ENCODE assay signal across 8 mouse cellular contexts in genomic region chr19:47658914-47659535, GRCm38 (mm10). TPM values are rescaled to one million over a fixed set of nuclear protein-coding genes. Genes with fewer than 3 reads are reported as not detected.
A peak's percentile ranks its signal among the peaks of the same experiment; 100 is the strongest.
DNase-seq lines count a peak whose midpoint lies in the region; ATAC-seq and TF ChIP-seq lines count a peak whose summit lies in the region.

No protein-coding gene starts in this region.

- H3K36me3 ChIP-seq in hindbrain, postnatal 0 days (ENCODE audit: insufficient read depth, low read length) = no peaks in the 10 kb centered on the region
- H3K36me3 ChIP-seq in midbrain, embryonic 14.5 days (ENCODE audit: control insufficient read depth, insufficient read depth, low read length) = no peaks in the 10 kb centered on the region
- no peaks in the 10 kb centered on the region for H3K36me3 ChIP-seq in testis, adult 2 months (ENCODE audit: control insufficient read depth, insufficient read depth, low read length)

- H3K9me3 ChIP-seq in hindbrain, postnatal 0 days (ENCODE audit: low read length) = no peaks in the 10 kb centered on the region
- no peaks in the 10 kb centered on the region for H3K9me3 ChIP-seq in midbrain, embryonic 14.5 days (ENCODE audit: control insufficient read depth, low read length)

- ATAC-seq in hindbrain, postnatal 0 days = peak; percentile 82
- ATAC-seq in midbrain, embryonic 14.5 days (ENCODE audit: low FRiP score, low TSS enrichment) = no peak

- no peak overlapping the region for H3K4me3 ChIP-seq in hindbrain, postnatal 0 days (ENCODE audit: low read length)
- no peak overlapping the region for H3K4me3 ChIP-seq in midbrain, embryonic 14.5 days (replicated peaks; ENCODE audit: low read depth, low read length)
- H3K4me3 ChIP-seq in testis, adult 2 months (ENCODE audit: control insufficient read depth, low read depth, low read length) = no peak overlapping the region

- TF ChIP-seq POLR2A in testis, adult 2 months (IDR thresholded peaks at IDR 0.05; ENCODE audit: control insufficient read depth, low read depth, low read length) = no peak

- H3K4me1 ChIP-seq in hindbrain, postnatal 0 days (ENCODE audit: insufficient read depth, low read length) = no peaks in the 10 kb centered on the region
- peaks cover 7% of the 10 kb centered on the region; the same call in 1 of the 2 replicates for H3K4me1 ChIP-seq in midbrain, embryonic 14.5 days (ENCODE audit: control insufficient read depth, insufficient read depth, low read length)
- no peaks in the 10 kb centered on the region for H3K4me1 ChIP-seq in testis, adult 2 months (ENCODE audit: control insufficient read depth, insufficient read depth, low read length)

- peak overlapping the region; percentile 8; the same call in 1 of the 2 replicates for H3K4me2 ChIP-seq in hindbrain, postnatal 0 days (ENCODE audit: low read depth, low read length)
- H3K4me2 ChIP-seq in midbrain, embryonic 14.5 days (ENCODE audit: low read length) = no peak overlapping the region

- intact Hi-C loops in left cerebral cortex, postnatal 36 days (cut with DNase I) = loop anchor here (2.0 to 10.0 kb wide), 2 partner anchors 162 to 276 kb away; partner anchors contain the start of gene Cfap58

- TF ChIP-seq CTCF in hindbrain, postnatal 0 days (IDR thresholded peaks at IDR 0.05; ENCODE audit: low read depth) = peak; percentile 82
- peak; percentile 63; the same call in 1 of the 2 replicates for TF ChIP-seq CTCF in testis, adult 2 months (IDR thresholded peaks at IDR 0.05; ENCODE audit: control insufficient read depth, insufficient read depth, insufficient replicate concordance, low read depth, low read length)

- H3K27me3 ChIP-seq in hindbrain, postnatal 0 days (ENCODE audit: insufficient read depth, low read length) = no peaks in the 10 kb centered on the region
- no peaks in the 10 kb centered on the region for H3K27me3 ChIP-seq in midbrain, embryonic 14.5 days (ENCODE audit: control insufficient read depth, insufficient read depth, low read length)
- no peaks in the 10 kb centered on the region for H3K27me3 ChIP-seq in testis, adult 2 months (ENCODE audit: control insufficient read depth, insufficient read depth, low read length)

- no peak overlapping the region for H3K27ac ChIP-seq in hindbrain, postnatal 0 days
- peak overlapping the region; percentile 60; the same call in 1 of the 2 replicates for H3K27ac ChIP-seq in midbrain, embryonic 14.5 days (replicated peaks; ENCODE audit: low read depth, low read length)
- no peak overlapping the region for H3K27ac ChIP-seq in testis, adult 2 months (ENCODE audit: control insufficient read depth, insufficient read depth, low read depth, low read length)

- DNase-seq in left cerebral cortex, adult 11 months (ENCODE audit: low spot score) = peak; percentile 40
- no peak for DNase-seq in left cerebral cortex, adult 8-10 months (ENCODE audit: low spot score in 2 of 2)
- peak; percentile 63 for DNase-seq in cerebellum, adult 9-10 months
- peak; percentile 23 to 74 for DNase-seq in frontal cortex, adult 2 months (ENCODE audit: extremely low spot score in 1 of 2, low spot score in 1 of 2)
- peak; percentile 79 for DNase-seq in hindbrain, postnatal 0 days (ENCODE audit: low spot score)
- DNase-seq in left cerebral cortex, postnatal 36 days (ENCODE audit: low spot score in 2 of 2) = peak; percentile 44 to 54
- peak; percentile 79 for DNase-seq in midbrain, embryonic 14.5 days

- WGBS in hindbrain, postnatal 0 days = 22% methylated on average over 5 of the region's 5 CpGs
- 12% methylated on average over 5 of the region's 5 CpGs for WGBS in midbrain, embryonic 14.5 days

- no peak overlapping the region for H3K9ac ChIP-seq in hindbrain, postnatal 0 days (replicated peaks; ENCODE audit: low read length)
- no peak overlapping the region for H3K9ac ChIP-seq in midbrain, embryonic 14.5 days (replicated peaks; ENCODE audit: low read length)

RNA-seq across cellular contexts. Expression of gene Col17a1, which starts 32.9 kb away (rescaled TPM):
- under 1 TPM; 0.33 to 0.74 (median 0.47) TPM for total RNA-seq in left cerebral cortex, adult 8-10 months (2022)
- polyA plus RNA-seq in frontal cortex, adult 2 months (2012; rRNA removed) = 0.78 and 1.1 TPM in 2 replicates
- total RNA-seq in hindbrain, postnatal 0 days (2014; rRNA removed) = 0.47 and 0.83 TPM in 2 replicates
- 0.42 and 0.61 TPM in 2 replicates for polyA plus RNA-seq in hindbrain, postnatal 0 days (2015; fragmentation: Nextera tagmentation; extraction: Ambion mirVana)
- under 1 TPM; 0.32 TPM for total RNA-seq in left cerebral cortex, postnatal 36 days (2021)
- 0.09 and 0.29 TPM in 2 replicates for polyA plus RNA-seq in midbrain, embryonic 14.5 days (2014; fragmentation: Nextera tagmentation; extraction: Ambion mirVana)
- 2.1 and 2.9 TPM in 2 replicates for polyA plus RNA-seq in testis, adult 2 months (2012; rRNA removed)

Comparison
In these comparisons a context has a peak if more than half of its experiments do, and no peak if none do; other contexts are left out.
1. DNase-seq: peak in left cerebral cortex, adult 11 months (single experiment), cerebellum, adult 9-10 months (single experiment), frontal cortex, adult 2 months (2 of 2), hindbrain, postnatal 0 days (single experiment), left cerebral cortex, postnatal 36 days (2 of 2) and midbrain, embryonic 14.5 days (single experiment); none in left cerebral cortex, adult 8-10 months (0 of 2).